Mouse (Mus musculus) embryonic stem cell, embryonic (primary cell): ENCODE data around the gene Gm21992.

Experiments
- CTCF ChIA-PET, 4 experiments: fragments of 300-600 bp in 2 of 4; fragments of 350-600 bp in 2 of 4; sonication (Branson Sonifier 250); formaldehyde crosslinking; loops; one replicate each; lab custom pipeline; 2022; ENCODE audit warnings: inconsistent platforms in 2 of 4; lab: Charles Lee
- POLR2A ChIA-PET, 4 experiments: fragments of 300-600 bp in 2 of 4; fragments of 350-600 bp in 2 of 4; sonication (Branson Sonifier 250); formaldehyde crosslinking; loops; one replicate each; lab custom pipeline; 2022; ENCODE audit warnings: antibody characterized with exemption in 4 of 4, inconsistent platforms in 1 of 4; lab: Charles Lee

Gene Gm21992

DNA sequence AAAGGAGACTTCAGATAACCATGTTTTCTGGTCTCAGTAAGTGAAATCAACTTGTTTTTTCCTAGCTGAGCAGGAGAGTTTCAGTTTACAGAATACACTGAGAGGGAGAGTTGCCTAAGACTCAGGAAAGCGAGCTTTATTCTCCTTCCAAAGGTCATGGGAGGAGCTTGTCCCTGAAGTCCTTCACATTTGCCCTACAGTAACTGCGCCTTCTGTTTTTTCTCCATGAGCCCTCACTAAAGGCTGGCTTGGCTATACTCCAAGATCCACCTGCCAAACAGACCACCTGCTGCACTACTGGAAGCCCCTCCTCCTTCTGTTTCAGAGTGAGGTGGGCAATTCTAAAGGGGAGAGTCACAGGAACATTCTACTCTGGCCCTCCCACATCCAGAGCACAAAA lies 24.7 kb upstream of the Gm21992 start:
- ChIA-PET CTCF (interaction anchor here in 2 of 4 experiments (0.8 to 1.4 kb wide), 2 partner anchors 23 kb away, joined by 3 to 4 read pairs; no protein-coding TSS in a partner anchor), POLR2A (interaction anchor here in 3 of 4 experiments (0.7 to 3.5 kb wide), 20 partner anchors 9 to 126 kb away, joined by 3 to 27 read pairs (median 4); partner anchors contain the start of genes Gm21992 (in 3 of the 3), Rbm14 (in 3 of the 3), Rbm4b (in 2 of the 3) and Ctsf (in 1 of the 3))

DNA sequence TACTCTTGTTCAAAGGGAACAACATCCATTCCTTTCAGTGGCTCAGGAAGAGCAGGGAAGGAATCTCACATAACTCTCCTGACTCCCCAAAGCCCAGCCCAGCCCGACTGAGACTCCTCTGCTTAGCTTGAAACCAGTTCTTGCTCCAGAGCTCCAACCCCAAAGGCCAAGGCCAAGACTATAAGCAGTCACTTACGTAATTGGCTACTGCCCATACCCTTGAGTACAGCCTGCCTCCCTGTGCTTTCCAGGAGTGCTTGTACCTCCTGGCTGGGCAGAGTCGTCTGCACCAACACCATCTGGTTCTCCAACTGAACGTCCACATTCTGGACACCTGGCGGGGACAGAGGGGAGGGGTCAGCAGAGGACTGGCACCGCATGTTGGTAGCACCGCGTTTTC lies 22.6 kb upstream of the Gm21992 start:
- ChIA-PET CTCF (interaction anchor here in 1 of 4 experiments (1.7 kb wide), 1 partner anchor 21 kb away, joined by 4 read pairs; no protein-coding TSS in a partner anchor), POLR2A (interaction anchor here in 3 of 4 experiments (0.6 to 2.1 kb wide), 10 partner anchors 11 to 76 kb away, joined by 3 to 14 read pairs (median 3); partner anchors contain the start of genes Gm21992 (in 1 of the 3) and Rbm14 (in 1 of the 3))

DNA sequence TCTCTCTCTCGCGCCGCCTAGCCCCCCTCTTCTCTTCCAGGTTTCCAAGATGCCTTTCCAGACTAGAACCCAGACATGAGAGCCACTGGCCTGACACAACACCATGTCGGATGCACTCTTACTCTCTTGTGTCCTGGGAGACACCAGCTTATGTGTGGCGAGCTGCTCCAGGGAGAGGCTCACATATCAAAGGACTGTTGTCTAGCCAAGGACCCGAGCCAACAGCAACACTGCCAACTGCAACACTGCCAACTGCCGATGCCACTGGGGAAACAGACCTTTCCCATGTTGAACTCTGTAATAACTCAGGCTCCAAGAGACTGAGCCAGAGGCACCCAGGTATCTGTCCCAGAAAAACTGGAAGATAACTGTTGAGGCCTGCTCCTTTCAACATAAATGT lies 17.7 kb upstream of the Gm21992 start:
- POLR2A ChIA-PET: interaction anchor here in 3 of 4 experiments (0.7 to 3.2 kb wide), 30 partner anchors 9 to 102 kb away, joined by 3 to 36 read pairs (median 4); partner anchors contain the start of genes Ccdc87 (in 3 of the 3), Ccs (in 3 of the 3), Gm21992 (in 3 of the 3) and Rbm14 (in 3 of the 3)
- CTCF ChIA-PET: interaction anchor here in 3 of 4 experiments (0.9 to 1.7 kb wide), 6 partner anchors 16 to 21 kb away, joined by 3 to 9 read pairs (median 4); partner anchors contain the start of genes Gm21992 (in 1 of the 3) and Rbm14 (in 1 of the 3)

DNA sequence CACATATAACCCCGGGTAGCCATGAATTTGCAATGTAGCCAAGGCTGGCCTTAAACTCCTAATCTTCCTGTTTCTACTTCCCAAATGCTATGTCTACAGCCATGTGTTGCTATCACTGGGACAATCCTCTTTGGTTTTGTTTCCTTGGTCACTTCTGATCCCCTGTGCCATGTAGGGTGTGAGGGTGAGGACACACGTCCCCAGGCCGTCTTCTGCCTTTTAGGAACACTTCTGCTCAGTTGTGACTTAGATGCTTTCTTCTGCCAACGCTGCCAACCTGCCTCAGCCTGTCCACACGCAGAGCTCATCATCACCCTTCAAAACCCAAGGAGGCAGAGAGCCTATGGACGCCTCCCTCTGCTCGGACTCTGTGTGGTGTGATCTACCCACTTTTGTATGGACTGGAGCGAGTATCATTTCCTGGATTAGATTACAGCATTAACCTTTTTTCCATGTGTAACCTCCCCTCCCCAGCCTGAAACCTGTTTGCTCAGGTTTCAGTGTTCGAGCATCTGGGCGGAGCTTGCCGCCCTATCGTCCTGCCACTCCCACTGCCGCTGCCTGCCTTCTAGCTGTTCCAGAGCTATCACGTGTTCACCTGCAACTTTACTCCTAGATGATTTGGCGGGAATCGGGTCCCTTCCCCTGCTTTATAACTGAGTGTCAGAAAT lies 17.2 kb upstream of the Gm21992 start:
- POLR2A ChIA-PET: interaction anchor here (0.7 to 3.2 kb wide), 31 partner anchors 8 to 103 kb away, joined by 3 to 36 read pairs (median 4); partner anchors contain the start of genes Ccdc87 (in 3 of the 4), Ccs (in 3 of the 4), Gm21992 (in 3 of the 4) and Rbm14 (in 3 of the 4)
- CTCF ChIA-PET: interaction anchor here in 3 of 4 experiments (0.6 to 1.7 kb wide), 7 partner anchors 12 to 22 kb away, joined by 3 to 9 read pairs (median 4); partner anchors contain the start of genes Gm21992 (in 1 of the 3) and Rbm14 (in 1 of the 3)

DNA sequence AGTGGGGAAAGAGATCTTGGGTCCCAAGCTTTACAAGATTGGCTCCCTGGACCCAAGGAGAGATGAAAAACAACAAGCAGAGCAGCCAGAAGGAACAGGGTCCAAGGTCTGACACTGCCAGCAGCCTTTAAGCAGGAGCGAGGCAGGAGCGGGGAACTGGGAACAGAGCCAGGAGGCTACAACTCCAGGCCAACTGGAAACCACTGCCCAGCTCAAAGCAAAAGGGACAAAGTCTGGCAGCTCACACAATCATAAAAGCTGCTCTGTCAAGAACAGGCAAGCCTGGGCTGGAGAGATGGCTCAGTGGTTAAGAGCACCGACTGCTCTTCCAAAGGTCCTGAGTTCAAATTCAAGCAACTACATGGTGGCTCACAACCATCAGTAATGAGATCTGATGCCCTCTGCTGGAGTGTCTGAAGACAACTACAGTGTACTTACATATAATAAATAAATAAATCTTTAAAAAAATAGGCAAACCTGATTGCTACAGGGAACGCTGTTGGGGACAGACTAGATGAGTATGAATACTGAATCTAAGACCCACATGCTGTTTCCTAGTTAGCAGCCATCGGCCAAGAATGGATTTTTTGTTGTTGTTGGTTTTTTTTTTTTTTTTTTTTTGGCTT lies 9.4 kb upstream of the Gm21992 start:
- POLR2A ChIA-PET: interaction anchor here in 3 of 4 experiments (0.6 to 4.0 kb wide), 10 partner anchors 8 to 604 kb away, joined by 3 to 32 read pairs (median 3); partner anchors contain the start of genes Gm21992 (in 2 of the 3), Rbm14 (in 2 of the 3), AI837181 (in 1 of the 3) and Drap1 (in 1 of the 3)
- CTCF ChIA-PET: interaction anchor here in 2 of 4 experiments (0.6 to 1.3 kb wide), 3 partner anchors 27 to 131 kb away, joined by 3 to 5 read pairs (median 4); no protein-coding TSS in a partner anchor

DNA sequence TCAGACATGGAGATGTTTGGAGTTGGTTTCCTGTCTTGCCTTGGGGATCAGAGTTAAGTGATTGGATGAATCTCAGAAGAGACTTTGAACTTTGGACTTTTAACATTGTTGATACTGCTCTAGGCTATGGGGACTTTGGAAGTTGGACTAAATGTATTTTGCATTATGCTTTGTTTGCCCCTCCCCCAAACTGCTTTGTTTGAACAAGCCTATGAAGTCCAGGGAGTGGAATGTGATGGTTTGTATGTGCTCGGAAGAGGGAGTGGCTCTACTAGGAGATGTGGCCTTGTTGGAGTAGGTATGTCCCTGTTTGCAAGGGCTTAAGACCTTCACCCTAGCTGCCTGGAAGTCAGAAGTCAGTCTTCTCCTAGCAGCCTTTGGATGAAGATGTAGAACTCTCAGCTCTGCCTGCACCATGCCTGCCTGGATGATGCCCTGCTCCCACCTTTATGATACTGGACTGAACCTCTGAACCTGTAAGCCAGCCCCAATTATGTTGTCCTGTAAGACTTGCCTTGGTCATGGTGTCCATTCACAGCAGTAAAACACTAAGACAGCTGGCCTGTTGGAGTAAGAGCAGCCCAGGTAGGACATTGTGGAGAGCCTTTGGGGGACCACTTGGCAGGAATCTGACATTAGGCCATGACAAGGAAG lies 5.9 kb upstream of the Gm21992 start:
- POLR2A ChIA-PET: interaction anchor here in 3 of 4 experiments (0.8 to 1.3 kb wide), 3 partner anchors 11 to 666 kb away, joined by 3 read pairs; no protein-coding TSS in a partner anchor
- CTCF ChIA-PET: interaction anchor here in 1 of 4 experiments (0.6 to 0.7 kb wide), 2 partner anchors 11 to 65 kb away, joined by 3 to 6 read pairs; no protein-coding TSS in a partner anchor

DNA sequence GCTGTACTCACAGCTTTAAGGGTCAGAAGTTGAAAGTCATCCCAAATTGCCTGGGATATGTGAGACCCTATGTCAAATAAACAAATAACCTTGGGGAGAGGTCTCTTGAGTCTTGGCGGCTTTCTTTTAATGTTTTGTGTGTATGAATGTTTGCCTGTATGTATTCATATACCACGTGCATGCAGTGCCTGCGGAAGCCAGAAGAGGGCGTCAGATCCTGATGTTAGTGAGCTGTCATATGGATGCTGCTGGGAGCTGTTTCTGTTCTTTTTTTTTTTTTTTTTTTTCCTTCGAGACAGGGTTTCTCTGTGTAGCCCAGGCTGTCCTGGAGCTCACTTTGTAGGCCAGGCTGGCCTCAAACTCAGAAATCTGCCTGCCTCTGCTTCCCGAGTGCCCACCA lies 1.6 kb upstream of the Gm21992 start:
- POLR2A ChIA-PET: interaction anchor here (0.5 to 24.6 kb wide), 79 partner anchors 8 to 612 kb away, joined by 3 to 1124 read pairs (median 7); partner anchors contain the start of genes Rbm4 (in 4 of the 4), Ccdc87 (in 3 of the 4), Ccs (in 3 of the 4) and Ctsf (in 3 of the 4)
- CTCF ChIA-PET: interaction anchor here (0.5 to 3.1 kb wide), 81 partner anchors 9 to 677 kb away, joined by 3 to 73 read pairs (median 4); partner anchors contain the start of genes Ccdc87 (in 4 of the 4), Ccs (in 4 of the 4), Bbs1 (in 3 of the 4) and Rbm4b (in 2 of the 4)

DNA sequence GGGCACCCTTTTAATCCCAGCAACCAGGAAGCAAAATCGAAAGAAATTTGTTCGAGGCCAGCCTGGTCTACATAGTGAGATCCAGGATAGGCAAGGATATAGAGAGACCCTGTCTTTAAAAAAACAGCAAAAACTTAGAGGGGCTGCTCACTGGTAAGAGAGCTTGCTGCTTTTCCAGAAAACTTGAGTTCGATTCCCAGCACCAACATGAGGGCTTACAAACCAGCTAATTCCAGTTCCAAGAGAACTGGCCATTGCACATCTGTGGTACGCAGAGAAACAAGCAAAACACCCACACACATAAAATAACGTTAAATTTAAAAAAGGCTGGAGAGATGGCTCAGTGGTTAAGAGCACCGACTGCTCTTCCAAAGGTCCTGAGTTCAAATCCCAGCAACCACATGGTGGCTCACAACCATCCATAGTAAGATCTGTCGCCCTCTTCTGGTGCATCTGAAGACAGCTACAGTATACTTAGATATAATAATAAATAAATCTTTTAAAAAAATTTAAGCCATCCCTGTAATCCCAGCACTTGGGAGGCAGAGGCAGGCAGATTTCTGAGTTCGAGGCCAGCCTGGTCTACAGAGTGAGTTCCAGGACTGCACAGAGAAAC lies 1.0 kb upstream of the Gm21992 start:
- ChIA-PET POLR2A (interaction anchor here (0.5 to 24.6 kb wide), 128 partner anchors 8 to 1034 kb away, joined by 3 to 1124 read pairs (median 5); partner anchors contain the start of genes Rbm4 (in 4 of the 4), Bbs1 (in 3 of the 4), Ccdc87 (in 3 of the 4) and Ccs (in 3 of the 4)), CTCF (interaction anchor here (0.5 to 3.1 kb wide), 72 partner anchors 10 to 676 kb away, joined by 3 to 73 read pairs (median 4); partner anchors contain the start of genes Ccdc87 (in 4 of the 4), Ccs (in 4 of the 4), Bbs1 (in 3 of the 4) and Rbm4b (in 2 of the 4))

DNA sequence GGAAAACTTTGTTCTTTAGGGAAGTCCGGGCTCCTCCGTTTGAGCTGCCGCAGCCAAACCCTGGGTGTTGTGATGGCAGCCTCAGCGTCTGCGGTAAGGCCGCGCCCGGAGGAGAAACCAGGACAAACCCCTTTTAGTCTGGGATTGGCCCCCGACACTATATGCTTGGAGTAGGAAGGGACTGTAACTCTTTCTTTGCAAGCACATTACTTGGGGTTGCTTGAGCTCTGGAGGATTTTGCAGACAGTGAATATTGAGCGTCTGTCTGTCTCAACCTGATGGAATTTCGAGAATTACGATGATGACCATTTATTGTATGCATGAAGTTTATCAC lies 464 bp upstream of the Gm21992 start:
- ChIA-PET POLR2A (interaction anchor here (0.5 to 24.6 kb wide), 116 partner anchors 8 to 1034 kb away, joined by 3 to 1124 read pairs (median 5); partner anchors contain the start of genes Rbm4 (in 4 of the 4), Bbs1 (in 3 of the 4), Ccdc87 (in 3 of the 4) and Ccs (in 3 of the 4)), CTCF (interaction anchor here (0.6 to 3.1 kb wide), 22 partner anchors 11 to 302 kb away, joined by 3 to 73 read pairs (median 5); partner anchors contain the start of genes Bbs1 (in 1 of the 4), Ccdc87 (in 1 of the 4), Ccs (in 1 of the 4) and Pcx (in 1 of the 4))

DNA sequence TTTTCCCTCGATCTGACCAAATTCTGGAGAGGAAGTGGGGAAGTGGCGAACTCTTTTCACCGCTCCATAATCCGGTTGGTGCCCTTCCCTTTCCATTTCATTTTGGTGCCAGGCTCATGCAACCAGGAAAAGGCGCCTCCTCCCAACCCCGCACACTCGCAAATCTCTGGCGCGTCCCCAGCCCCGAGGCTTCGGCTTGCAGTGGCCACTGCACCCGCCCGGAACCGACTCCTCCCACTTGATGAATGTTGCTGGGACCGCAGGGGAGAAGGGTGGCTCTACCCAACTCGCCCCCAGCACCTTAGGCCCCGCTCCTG lies 708 bp downstream of the Gm21992 start:
- CTCF ChIA-PET: interaction anchor here in 3 of 4 experiments (0.5 to 3.1 kb wide), 7 partner anchors 10 to 67 kb away, joined by 3 to 73 read pairs (median 5); no protein-coding TSS in a partner anchor
- POLR2A ChIA-PET: interaction anchor here (0.5 to 24.6 kb wide), 80 partner anchors 11 to 680 kb away, joined by 3 to 1124 read pairs (median 8); partner anchors contain the start of genes Rbm4 (in 4 of the 4), Ccdc87 (in 3 of the 4), Ccs (in 3 of the 4) and Actn3 (in 2 of the 4)

DNA sequence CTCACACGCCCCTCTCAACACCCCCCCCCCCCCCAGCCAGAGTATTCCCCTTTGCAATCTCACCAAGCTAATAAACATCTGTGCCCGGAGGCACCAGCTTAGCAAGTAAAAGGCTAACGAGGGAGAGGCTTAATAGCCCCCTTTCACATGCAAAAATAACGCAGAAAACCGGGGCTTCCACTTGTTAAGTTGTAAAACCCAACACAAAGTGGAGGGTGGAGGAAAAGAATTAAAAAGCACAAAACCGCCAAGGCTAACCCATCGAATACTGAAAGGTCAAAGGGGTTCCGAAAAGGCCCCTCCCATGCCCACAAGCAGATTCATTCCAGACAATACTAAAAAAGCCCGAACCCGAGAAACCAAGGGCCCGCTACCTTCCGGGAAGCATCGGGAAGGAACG lies 1.1 kb downstream of the Gm21992 start:
- POLR2A ChIA-PET: interaction anchor here (0.6 to 24.6 kb wide), 58 partner anchors 12 to 1033 kb away, joined by 3 to 1124 read pairs (median 4); partner anchors contain the start of genes Rbm4 (in 4 of the 4), Ccdc87 (in 3 of the 4), Ccs (in 3 of the 4) and Bbs1 (in 2 of the 4)
- CTCF ChIA-PET: interaction anchor here in 2 of 4 experiments (0.5 to 1.0 kb wide), 3 partner anchors 37 to 53 kb away, joined by 3 read pairs; no protein-coding TSS in a partner anchor

DNA sequence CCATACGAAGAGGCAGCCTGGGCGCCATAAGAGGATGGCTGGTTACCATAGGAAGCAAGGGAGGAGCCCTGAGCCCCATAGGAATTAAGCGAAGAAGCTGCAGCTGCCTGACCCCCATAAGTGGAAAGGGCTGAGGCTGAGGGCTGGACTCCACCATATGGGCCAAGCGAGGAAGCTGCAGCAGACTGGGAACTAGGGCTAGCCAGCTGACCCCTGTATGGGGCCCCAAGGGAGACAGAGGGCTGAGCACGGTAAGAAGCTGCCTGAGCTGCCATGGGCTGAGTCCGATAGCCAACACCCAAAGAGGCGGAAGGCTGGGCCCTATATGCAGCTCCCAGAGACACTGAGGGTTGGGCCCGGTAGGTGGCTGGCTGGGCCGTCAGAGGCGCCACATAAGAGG lies 8.1 kb downstream of the Gm21992 start:
- ChIA-PET POLR2A (interaction anchor here (0.5 to 28.5 kb wide), 43 partner anchors 1 to 1282 kb away, joined by 3 to 1124 read pairs (median 5); partner anchors contain the start of genes Rbm4 (in 4 of the 4), Gm21992 (in 3 of the 4), Rbm14 (in 3 of the 4) and Ccdc87 (in 1 of the 4)), CTCF (interaction anchor here in 2 of 4 experiments (0.6 to 4.9 kb wide), 3 partner anchors 9 to 121 kb away, joined by 3 to 23 read pairs (median 4); partner anchors contain the start of genes Gm21992 (in 1 of the 2) and Rbm14 (in 1 of the 2))

DNA sequence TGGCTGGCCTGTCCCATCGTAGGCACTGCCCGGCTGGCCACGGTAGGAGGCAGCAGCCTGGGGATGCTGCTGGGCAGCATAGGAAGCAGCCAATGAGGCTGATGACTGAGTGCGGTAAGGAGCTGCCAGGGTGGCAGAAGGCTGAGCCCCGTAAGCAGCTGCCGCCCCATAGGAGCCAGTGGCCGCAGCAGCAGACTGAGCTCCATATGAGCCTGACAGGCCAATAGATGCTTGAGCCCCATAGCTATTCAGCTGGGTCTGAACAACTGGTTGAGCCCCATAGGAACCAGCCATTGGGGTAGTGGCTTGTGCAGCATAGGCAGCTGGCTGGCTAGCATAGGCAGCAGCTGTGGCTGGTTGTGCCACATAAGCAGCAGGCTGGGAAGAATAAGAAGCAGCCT lies 8.7 kb downstream of the Gm21992 start:
- CTCF ChIA-PET: interaction anchor here in 2 of 4 experiments (0.6 to 4.9 kb wide), 3 partner anchors 9 to 121 kb away, joined by 3 to 23 read pairs (median 4); partner anchors contain the start of genes Gm21992 (in 1 of the 2) and Rbm14 (in 1 of the 2)
- POLR2A ChIA-PET: interaction anchor here (0.7 to 28.5 kb wide), 41 partner anchors 1 to 1282 kb away, joined by 3 to 1124 read pairs (median 5); partner anchors contain the start of genes Rbm4 (in 4 of the 4), Gm21992 (in 3 of the 4), Rbm14 (in 3 of the 4) and Ccdc87 (in 1 of the 4)

DNA sequence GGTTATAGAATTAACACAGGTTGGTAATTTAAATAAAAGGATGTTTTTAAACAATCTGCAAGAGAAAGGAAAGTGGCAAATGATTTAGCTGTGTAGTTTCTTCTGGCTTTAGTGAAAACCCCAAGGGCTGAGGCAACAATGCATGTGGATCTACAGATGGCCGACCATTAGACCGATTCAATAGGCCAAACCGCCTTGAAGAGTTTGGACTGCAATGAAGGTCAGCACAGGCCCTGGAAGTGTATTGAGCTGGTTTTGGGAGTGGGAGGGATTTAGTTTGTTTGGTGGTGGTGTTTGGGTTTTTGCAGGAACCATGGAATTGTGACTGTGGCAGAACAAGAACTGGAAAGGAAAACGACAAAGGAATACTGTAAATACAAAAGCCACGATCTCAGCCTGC lies 12.3 kb downstream of the Gm21992 start:
- CTCF ChIA-PET: interaction anchor here in 2 of 4 experiments (0.6 to 4.9 kb wide), 2 partner anchors 13 to 14 kb away, joined by 3 to 23 read pairs; partner anchors contain the start of genes Gm21992 (in 1 of the 2) and Rbm14 (in 1 of the 2)

DNA sequence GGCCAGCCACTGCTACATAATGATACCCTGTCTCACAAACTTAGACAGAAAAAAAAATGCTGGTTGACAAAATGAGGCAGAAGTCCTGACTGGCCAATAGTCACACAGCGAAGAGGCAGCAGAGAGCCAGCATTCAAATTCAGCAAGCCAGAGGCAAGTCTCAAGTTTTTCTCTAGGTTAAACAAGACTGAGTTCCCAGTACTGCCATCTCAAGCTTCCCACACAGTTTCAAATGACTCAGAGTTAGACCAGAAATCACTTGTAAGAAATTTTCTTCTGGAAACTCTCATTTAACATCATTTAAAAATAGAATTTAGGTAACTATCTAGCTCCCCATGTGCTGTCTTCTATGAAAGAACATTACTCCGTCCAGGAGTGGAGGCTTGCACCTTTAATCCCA lies 13.6 kb downstream of the Gm21992 start:
- POLR2A ChIA-PET: interaction anchor here (0.6 to 28.5 kb wide), 13 partner anchors 4 to 606 kb away, joined by 3 to 1124 read pairs (median 5); partner anchors contain the start of genes Gm21992 (in 3 of the 4), Rbm14 (in 3 of the 4), Ppp1ca (in 1 of the 4) and Rbm4 (in 1 of the 4)
- CTCF ChIA-PET: interaction anchor here in 2 of 4 experiments (0.7 to 0.9 kb wide), 2 partner anchors 15 to 1471 kb away, joined by 3 read pairs; no protein-coding TSS in a partner anchor

More for the DNA sequence above, 12.3 kb downstream of the Gm21992 start:
- POLR2A ChIA-PET: interaction anchor here (0.9 to 28.5 kb wide), 13 partner anchors 3 to 289 kb away, joined by 3 to 1124 read pairs (median 3); partner anchors contain the start of genes Gm21992 (in 3 of the 4), Rbm14 (in 3 of the 4), Pcx (in 1 of the 4) and Rbm4 (in 1 of the 4)
